Mouse (Mus musculus): ENCODE results near the gene Casq2. TPM values are rescaled to one million over a fixed set of nuclear protein-coding genes. Genes with fewer than 3 reads are reported as not detected.

Casq2 gene
- total RNA-seq, 2 experiments from 2014 or later, result 10.1 to 22.1 TPM

DNA sequence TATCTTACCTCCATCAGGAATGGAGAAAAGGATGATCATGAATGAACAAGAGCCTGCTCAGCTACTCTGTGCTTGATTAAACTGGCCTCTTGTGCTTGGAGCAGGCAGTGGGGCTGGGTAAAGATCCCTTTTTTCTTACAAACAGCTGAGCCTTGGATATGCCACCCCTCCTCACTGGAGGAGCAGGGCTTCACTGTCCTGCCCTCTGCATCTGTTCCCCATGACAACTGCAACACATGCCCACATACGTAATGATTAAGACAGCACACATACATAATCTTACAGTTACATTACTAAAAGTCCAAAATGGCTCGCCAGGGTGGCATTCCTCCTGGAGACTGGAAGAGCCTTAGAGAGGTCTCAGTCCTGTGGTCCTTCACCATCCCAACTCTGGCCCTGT is 6.8 kb upstream of the Casq2 start:
- DNase-seq (ENCODE audit: low spot score in 2 of 2), result no peak

DNA sequence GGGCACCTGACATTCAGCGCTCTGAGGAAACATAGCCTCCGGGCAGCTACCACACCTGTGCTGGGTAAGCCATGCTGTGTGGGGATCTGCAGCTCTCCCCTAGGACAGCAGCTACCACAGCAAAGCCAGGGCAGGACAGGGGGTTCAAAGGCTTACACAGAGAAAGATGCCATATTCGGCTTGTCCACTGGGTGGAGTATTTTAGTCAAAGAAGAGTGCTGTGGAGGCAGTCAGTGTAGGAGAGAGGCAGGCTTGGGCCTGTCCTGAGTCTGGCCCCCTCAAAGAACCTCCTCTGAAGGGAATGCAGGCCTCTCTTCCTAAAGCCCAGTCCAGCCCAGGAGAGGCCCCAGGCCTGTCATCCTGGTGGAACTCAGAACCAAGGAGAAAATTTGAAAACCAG is 4.4 kb upstream of the Casq2 start:
- DNase-seq (ENCODE audit: low spot score in 2 of 2), result peak; percentile 26 to 57

DNA sequence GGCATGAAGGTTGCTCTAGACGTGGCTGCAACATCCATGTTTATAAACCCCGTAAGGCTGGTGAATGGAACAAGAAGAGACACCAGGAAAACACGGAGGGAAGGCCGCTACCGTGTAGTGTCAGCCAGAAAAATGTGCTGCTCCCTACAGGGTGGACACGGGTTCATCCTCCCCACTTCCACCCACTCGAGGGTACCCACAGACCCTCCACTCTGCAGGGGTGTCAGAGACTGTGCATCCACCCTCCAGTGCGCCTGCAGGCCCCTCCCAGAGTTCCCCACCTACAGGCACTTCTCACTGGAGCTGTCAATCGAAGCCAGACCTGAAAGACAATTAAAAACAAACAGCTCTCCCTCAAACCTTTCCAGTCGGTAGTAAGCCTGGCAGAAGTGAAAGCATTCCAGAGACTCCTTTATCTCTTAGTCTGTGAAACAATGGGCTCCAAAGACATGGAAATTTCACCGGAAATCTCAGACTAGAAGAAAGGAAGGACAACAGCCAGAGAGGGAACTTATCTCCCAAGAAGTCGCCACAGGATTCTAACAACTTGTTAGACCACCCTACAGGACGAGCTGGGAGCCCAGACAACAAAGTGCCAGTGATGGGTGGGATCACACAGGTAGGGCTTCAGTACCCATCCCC is 2.5 kb upstream of the Casq2 start:
- no peak for DNase-seq (ENCODE audit: low spot score in 2 of 2)

DNA sequence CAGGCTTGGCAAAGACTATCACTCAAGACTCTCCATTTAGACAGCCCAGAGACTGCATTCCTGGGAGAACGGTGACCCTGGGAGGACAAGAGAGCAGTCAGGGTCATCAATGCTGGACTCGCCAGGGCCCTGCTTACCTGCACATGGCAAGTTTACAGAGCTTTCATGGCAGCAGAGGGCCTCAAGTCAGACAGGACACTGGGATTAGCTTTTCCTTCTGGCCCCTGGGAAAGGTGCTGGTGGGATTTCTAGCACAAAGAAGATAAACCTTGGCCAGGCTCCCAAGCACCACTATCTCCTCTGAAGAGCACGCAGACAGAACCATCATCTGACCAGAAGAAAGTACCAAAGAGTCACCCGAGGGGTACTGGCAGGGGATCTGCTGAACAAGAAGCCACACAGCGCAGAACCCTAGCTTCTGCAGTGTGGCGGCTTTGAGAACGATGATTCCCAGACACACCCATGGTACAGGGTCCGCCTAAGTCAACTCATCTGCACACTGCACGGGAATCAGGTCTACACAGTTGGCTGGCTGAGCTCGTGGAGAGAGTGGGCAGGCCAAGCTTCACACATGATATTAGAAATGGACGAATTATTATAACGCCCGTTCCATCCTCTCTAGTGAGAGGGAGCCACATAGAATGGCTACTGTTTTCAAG is 1.3 kb upstream of the Casq2 start:
- no peak for DNase-seq (ENCODE audit: low spot score in 2 of 2)

DNA sequence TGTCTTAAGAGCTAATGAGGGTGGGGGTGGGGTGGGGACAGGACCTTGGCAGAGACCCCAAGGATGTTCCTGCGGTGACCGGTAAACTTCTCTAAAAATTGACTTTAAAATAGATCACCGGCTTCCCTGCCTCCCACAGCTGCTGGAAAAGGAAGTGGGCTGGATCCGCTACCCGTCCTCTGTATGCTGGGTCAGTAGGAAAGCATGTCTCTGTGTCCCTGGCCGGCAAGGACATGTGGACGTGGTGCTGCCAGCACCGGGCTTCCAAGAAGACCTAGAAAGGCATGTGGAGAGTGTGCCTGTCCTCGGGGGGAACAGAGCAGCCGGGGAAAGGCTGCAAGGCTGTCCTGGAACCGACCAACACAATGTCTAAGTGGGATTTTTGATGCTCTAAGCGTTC is 496 bp upstream of the Casq2 start:
- peak in 1 of 2 experiments; percentile 32 for DNase-seq (ENCODE audit: low spot score in 2 of 2)

DNA sequence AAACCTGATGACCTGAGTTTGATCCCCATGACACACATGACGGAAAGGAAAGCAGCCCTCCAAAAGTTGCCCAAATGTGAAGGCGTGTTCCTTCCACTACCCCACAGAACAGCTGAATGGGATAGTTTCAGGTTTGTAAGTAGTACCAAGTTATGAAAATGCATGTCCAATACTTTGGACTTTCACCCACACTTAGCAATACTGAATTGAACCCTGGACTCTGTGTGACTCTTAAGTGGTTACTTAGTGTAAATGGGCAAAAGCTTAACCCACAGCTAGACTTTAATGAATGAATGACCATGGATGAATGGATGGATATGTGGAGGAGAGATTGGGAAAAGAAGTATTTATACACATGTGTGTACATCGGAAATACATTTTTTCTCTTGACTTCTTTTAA is 8.6 kb downstream of the Casq2 start:
- no peak for DNase-seq (ENCODE audit: low spot score in 2 of 2)

DNA sequence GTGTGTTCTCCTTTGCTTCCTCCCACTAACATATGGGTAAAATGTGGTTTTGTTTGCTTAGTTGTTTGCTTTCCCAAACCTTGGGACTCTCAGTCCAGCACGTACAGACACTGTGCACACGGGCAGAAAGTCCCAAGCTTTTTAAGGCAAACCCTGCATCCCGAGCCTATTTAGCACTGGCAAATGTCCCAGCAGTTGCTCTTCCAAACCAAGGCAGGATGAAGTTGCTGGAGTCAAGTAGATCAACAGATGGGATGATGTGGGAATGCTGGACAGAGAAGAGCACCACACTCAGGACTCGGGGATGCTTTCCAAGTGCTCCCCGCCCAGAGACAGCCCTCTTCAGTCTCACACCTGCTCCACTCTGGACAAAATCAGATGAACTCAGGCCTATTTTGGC is 9.2 kb downstream of the Casq2 start:
- DNase-seq (ENCODE audit: low spot score in 2 of 2), result no peak

DNA sequence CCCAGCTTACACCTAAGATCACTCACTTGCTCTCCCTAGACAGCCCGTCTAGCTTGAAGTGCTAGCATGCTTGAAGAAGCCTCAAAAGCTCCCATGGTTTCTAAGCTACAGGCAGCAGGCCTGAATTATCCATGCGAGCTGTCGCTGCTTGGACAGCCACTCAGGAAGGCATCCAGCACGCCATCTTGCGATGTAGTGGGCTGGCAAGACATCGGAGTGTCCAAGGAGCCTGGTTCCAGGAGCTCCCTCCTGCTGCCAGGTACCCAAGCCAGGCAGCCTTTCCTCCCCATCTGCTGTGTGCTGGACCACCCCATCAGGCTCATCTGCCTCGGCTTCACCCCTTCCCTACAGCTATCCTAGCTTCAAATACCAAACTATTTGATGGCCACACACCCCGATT is 10.2 kb downstream of the Casq2 start:
- DNase-seq (ENCODE audit: low spot score in 2 of 2), result no peak

DNA sequence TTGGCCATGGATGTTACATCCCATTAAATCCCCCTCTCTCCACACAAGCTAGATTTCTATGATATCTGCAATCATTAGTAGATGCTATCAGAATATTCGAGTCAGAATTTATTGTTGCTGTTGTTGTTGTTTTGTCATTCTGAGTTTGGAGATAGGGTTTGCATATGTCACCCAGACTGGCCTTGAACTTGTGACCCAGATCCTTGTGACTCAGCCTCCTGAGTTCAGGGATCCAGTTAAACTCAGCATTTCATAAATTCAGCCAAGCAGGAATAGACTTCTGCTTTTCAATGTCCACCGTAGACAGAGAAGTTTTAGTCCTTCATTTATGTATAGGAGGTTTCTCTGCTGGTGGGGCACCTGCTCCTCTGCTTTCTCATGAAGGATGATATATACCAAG is 10.8 kb downstream of the Casq2 start:
- no peak for DNase-seq (ENCODE audit: low spot score in 2 of 2)

DNA sequence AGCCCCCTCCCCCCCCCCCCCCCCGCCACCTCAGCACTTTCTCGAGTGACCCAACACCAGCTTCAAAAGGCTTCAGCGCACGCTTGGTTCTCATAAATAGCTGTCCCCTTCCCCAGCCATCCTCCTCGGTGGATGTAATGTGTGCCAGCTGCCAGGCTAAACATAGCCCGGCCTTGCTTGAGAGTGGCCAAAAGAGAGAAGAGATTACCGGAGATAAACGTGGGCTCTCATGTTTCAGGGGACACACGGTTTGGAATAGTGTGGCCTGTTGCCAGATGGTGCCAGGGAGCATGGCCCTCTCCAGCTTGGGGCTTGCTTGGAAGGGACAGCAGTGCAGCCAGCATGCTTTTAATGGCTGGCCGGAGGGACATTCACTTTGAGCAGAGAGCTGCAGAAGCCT is 13.0 kb downstream of the Casq2 start:
- no peak for DNase-seq (ENCODE audit: low spot score in 2 of 2)

DNA sequence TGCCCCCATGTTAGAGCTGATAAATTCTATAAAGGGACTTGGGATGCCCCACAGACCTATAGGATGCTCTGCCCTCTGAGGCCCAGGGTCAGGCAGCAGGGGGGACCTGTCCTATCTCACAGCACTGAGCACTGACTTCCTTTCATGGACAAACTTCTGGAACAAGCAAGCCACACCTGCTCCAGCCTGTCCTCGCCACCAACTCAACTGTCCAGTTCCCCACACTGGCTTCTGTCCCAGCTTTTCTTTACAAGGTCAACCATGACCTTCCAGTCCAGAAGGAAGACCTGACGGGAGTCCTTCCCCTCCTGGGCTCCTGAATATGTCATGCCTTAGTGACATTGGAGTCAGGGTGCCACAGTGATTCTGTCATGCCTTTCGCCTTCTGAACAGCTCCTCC is 13.6 kb downstream of the Casq2 start:
- DNase-seq (ENCODE audit: low spot score in 2 of 2), result no peak

DNA sequence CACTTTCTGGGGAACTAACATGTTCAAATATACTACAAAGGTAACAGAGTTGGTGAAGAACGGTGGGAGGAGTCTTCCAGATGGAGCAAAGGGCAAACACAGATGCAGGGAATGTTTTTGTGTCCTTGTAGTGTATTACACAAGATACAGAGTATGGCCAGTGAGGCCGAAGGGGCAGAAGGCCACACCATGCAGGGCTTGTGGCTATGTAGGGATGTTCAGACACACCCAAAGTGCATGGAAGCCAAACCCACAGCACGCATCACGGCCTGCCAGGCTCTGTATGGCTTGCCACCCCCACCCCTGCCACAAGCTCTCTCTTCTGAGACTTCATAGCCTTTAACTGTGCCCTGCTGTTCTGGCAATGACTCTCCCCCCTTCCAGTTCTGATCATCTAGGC is 15.2 kb downstream of the Casq2 start:
- no peak for DNase-seq (ENCODE audit: low spot score in 2 of 2)

DNA sequence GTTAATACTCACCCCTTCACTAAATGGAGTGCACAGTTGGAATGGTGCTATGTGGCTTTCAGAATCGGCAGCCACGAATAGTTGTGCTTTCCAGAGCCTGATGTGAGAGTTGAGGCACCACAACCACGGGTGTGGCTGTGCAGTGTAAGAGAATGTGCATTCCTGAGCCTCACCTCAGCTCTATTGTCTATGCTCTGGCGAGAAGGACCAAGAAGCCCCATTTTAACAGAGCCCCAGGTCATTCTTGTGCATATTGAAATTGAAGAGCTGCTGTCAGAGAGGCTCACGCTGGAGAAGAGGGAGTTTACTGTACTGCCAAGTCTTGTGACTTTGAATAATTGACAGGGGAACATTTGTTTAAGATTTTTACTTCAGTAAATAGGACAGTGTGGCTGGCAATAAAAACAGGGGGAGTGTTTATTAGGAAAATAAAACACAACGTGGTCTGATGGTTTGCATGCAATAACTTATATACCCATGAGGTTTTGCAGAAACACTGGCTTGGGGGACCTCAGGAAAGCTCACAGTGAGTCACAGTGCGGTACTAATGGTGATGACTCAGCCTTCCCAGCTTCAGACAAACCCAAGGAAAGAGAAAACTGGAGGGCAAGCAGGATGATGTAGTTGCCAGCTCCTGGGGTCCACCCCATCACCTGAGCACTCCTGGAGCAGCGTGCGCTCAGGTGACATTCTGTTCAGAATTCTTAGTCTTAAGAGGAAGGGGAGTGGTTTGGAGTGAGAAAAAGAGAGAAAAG is 17.8 kb downstream of the Casq2 start:
- no peak for DNase-seq (ENCODE audit: low spot score in 2 of 2)

DNA sequence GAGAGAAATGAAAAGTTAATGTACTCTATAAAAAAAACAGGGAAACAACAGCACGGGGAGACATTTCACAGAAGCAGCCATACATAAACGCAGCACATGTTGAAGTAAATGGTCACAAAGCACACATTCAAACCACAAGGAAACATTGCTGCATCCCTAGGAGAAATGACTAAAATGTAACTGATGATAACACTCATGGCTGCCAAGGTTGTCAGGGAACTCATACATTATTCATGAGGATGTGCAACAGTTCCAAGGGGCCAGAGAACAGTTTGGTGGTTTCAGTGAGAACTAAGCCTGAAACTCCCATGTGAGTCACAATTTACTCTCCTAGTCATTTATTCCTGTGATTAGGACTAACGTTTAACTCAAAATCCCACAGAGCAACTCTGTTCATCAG is 22.0 kb downstream of the Casq2 start:
- no peak for DNase-seq (ENCODE audit: low spot score in 2 of 2)

DNA sequence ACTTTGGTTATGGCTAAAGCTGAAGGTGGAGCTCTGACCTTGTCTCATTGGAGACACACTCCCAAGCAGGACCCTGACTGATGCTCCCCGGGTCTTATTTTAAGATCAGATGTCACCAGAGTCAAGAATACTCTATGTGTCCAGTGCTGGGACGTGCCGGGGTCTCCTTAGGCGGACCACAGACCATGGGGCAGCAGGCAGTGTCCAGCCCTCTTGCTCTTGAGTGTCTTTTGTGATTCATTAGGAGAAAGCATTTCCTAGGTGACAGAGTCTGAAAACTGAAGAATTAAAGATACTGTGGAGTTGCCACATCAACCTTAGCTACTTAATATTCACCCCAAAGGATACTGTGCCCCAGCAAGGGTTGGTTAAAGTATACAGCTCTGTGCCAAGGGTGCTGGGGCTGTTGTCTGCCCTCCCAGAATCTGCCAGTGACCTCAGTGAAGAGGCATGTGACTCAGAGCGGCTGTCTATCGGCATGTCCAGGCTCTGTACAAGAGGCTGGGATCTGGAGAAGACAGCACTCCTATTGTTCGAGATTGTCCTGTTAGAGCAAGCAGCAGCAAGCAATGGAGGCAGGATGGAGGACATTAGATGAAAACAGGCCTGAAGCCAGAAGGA is 25.9 kb downstream of the Casq2 start:
- no peak for DNase-seq (ENCODE audit: low spot score in 2 of 2)

DNA sequence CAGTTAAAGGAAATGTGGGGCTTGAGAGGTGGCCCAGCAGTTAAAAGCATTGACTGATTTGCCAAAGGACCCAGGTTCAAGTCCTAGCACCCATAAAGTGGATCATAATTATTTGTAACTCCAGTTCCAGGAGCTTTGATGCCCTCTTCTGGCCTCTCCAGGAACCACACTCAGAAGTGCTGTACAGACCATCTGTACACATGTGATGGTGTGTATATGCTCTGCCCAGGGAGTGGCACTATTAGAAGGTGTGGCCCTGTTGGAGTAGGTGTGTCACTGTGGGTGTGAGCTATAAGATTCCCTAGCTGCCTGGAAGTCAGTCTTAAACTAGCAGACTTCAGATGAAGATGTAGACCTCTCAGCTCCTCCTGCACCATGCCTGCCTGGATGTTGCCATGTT is 34.7 kb downstream of the Casq2 start:
- no peak for DNase-seq (ENCODE audit: low spot score in 2 of 2)

DNA sequence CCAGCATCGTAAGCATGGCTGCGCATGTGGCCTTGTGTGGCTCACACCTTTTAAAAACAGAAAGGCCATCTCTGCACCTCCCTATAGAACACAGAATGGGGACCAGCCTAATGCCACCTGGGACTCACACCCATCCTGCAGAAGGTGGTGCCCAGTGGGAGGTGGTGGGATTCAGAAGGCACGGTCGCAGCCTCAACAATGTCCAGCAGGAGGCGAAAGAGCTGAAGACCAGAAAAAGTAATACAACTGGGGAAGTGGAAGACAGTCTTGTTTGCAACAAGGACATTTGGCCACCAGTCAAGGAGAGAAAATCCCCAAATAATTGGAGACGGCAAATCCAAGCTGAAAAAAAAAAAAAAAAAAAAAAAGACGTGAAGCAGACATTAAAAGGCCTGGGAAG is 35.8 kb downstream of the Casq2 start:
- no peak for DNase-seq (ENCODE audit: low spot score in 2 of 2)

DNA sequence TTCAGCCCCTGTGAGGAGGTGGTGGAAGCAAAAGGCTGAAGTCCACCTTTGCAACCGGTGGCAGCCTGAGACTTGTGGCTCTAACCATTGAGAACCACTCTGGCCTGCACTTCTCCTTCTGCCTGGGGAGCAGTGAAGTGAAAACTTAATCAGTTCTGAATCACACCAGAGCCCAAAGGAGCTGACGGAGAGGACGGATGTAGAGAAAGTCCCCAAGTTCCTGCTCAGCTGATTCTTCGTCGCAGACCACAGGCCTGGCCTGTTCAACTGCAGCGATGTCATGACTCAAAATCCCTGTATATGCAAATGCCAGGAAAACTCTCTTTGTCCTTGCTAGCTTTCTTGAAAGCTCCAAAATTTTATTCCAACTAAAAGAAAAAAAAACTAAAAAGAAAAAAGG is 37.4 kb downstream of the Casq2 start:
- DNase-seq (ENCODE audit: low spot score in 2 of 2), result no peak

DNA sequence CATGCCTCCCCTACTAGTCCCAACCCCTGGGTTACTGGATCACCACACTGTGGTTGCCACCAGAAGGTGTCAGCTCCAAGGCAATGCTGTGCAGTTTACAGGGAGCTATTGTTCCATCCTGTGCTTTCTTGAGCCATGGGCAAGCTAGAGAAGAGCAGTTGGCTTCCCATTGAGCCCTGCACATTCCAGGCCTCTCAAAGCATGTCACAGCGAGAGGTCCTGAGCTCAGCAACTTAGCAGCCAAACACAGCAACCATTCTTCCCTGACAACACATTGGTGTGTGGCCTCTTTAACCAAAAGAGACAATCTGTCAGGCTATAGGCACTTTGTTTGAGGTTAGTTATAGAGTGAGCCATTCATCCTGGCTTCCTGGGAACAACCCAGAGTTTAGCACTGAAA is 39.3 kb downstream of the Casq2 start:
- no peak for DNase-seq (ENCODE audit: low spot score in 2 of 2)

DNA sequence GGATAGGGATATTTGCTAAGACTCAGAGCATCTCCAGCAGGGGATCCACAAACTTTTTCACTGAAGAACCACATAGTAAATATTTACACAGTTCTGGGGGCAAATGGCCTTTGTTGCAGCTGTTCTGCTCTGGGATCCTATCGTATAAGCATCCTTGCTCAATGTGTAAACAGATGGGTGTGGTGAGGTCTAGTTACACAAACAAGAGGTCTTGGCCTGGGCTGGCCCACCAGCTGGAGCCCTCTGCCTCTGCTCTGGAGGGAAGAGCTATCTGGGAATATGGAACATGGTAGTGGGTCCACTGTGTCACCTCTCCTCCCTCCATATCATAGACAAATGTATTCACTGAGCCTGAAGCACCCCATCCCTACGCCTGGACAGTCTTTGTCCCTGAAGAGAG is 40.9 kb downstream of the Casq2 start:
- DNase-seq (ENCODE audit: low spot score in 2 of 2), result no peak

DNA sequence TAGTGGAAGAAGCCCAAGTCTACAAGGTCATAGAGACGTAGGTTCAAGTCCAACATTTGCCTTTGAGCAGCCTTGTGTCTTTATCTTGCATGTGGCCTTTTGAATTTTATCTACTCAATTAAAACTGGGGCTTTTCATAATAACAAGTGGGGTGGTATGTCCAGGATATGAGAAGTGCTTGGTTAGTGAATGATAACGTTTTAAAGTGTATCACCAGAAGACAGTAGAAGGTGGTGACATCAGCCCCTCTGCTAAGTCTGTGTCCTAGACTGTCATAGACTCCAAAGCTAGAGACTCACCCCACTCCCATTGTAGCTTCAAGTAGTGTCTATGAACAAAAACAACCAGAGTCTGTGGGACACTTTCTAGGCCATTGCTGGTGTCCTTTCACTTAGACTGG is 42.0 kb downstream of the Casq2 start:
- DNase-seq (ENCODE audit: low spot score in 2 of 2), result no peak

DNA sequence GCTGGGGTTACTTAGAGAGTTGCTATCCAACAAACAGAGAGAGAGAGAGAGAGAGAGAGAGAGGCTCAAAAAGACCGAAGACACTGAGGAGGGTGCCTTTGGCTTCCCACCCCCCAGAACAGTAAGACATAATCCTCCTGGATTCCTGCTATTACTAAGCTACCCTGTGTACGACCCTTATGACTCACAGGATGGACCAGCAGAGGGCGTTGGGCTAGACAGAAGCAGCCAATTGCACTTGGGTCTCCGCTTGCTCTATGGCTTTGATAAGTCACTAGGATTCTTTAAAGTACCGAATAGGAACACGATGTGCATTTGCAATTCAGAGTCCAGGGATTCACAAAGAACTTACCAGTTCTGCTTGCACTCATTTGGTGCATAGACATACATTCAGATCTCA is 44.3 kb downstream of the Casq2 start:
- DNase-seq (ENCODE audit: low spot score in 2 of 2), result no peak
